Mouse (Mus musculus): ENCODE measurements around the gene Krtap5-5. TPM values are rescaled to one million over a fixed set of nuclear protein-coding genes. Genes with fewer than 3 reads are reported as not detected.

The Krtap5-5 gene
- polyA plus RNA-seq (2017; shearing (Covaris generic)) = not detected

DNA sequence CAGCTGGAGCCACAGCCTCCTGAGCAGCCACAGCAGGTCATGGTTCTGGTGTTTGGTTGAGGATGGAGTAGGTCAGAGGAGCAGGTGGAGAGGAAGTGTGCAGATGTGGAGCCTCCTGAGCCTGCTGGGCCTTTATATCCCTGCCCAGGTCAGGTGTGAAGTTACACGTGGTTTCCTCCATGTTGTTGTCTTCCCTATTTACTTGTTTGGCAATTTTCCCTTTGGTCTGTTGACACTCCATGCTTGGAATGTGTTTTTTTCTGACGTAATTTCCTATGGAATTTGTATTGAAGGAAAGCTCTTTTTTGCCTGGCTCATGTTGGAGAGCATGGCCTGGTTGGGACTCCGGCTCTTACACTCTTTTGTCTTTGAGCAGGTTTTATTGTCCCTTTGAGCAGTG is at the start of gene Krtap5-5:
Krtap5-5 (minus strand) TSS at position 101 of the 400 bp plus-strand sequence.

DNA sequence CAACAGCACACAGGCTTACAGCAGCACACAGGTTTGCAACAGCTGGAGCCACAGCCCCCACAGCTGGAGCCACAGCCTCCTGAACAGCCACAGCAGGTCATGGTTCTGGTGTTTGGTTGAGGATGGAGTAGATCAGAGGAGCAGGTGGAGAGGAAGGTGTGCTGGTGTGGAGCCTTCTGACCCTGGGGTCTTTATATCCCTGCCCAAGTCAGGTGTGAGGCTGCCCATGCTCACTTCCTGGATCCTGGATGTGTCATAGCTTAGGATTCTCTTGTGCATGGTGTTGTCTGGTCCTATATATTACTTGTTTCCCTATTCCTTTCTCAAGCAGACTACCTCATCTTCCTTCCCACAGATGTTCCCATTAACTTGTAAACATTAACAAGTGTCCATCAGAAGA is 44.5 kb upstream of the Krtap5-5 start, which contains the start of gene Gm4559:
Gm4559 (minus strand) TSS at position 101 of the 400 bp plus-strand sequence.

DNA sequence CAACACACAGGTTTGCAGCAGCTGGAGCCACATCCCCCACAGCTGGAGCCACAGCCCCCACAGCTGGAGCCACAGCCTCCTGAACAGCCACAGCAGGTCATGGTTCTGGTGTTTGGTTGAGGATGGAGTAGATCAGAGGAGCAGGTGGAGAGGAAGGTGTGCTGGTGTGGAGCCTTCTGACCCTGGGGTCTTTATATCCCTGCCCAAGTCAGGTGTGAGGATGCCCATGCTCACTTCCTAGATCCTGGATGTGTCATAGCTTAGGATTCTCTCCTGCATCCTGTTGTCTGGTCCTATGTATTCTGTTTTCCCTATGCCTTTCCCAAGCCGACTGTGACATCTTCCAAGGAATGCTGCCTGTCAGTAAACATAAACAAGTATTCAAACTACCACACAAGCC is 28.5 kb upstream of the Krtap5-5 start, which contains the start of gene Gm2431:
Gm2431 (minus strand) TSS at position 101 of the 400 bp plus-strand sequence.

DNA sequence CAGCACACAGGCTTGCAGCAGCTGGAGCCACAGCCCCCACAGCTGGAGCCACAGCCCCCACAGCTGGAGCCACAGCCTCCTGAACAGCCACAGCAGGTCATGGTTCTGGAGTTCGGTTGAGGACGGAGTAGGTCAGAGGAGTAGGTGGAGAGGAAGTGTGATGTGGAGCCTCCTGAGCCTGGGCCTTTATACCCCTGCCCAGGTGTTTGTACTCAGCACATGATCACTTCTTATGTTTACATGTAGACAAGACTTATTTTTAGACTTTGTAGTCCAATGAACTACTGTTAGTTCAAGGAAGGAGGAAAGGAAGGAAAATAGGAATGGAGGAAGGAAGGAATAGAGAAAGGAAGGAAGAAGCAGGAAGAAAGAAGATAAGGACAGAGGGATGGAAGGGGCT is 11.2 kb upstream of the Krtap5-5 start, which contains the start of gene Gm40460:
Gm40460 (minus strand) TSS at position 101 of the 400 bp plus-strand sequence.

DNA sequence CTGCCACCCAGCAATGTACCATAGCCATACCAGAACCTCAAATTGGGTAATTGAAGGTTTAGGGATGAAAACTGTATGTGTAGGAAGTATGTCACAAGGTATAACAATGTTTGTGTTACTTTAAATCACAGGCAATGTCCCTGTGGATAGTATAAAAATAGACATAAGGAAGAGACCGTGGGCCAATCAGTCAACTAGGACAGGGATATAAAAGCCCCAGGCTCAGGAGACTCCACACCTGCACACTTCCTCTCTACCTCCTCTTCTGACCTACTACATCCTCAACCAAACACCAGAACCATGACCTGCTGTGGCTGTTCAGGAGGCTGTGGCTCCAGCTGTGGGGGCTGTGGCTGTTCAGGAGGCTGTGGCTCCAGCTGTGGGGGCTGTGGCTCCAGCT is 18.2 kb downstream of the Krtap5-5 start, which contains the start of gene Gm7579:
Gm7579 (plus strand) TSS at position 301 of the 400 bp plus-strand sequence.

DNA sequence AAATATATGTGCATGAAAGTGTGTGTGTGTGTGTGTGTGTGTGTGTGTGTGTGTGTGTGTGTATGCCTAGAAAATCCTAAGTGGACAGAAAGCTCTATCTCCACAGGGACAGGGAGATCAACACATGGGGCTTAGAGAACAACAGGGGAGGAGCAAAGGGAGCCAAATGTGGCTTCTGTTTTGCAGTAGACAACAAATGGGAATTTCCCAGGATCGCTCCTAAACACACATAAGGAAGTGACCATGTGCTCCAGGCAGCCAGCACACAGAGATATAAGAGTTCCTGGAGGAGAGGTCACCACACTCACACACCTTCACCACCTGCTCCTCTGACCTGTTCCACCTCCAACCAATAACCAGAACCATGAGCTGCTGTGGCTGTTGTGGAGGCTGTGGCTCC is 28.7 kb downstream of the Krtap5-5 start, which contains the start of gene Krtap5-3:
Krtap5-3 (plus strand) TSS at position 301 of the 400 bp plus-strand sequence.

DNA sequence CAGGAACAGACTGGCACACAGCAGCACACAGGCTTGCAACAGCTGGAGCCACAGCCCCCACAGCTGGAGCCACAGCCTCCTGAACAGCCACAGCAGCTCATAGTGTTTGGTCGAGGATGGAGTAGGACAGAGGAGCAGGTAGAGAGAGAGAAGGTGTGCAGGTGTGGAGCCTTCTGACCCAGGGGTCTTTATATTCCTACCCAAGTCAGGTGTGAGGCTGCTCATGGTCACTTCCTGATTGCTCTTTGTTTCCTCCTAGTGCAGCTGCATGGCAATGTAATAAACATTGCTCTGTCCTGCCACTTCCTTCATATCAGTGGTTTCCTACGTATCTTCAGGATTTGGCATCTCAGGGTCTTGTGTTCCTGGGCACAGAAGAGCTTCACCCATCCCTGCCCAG is 39.5 kb downstream of the Krtap5-5 start, which contains the start of gene Gm10153:
Gm10153 (minus strand) TSS at position 101 of the 400 bp plus-strand sequence.

Other genes starting within 250 kb of the Krtap5-5 start
- 10 to 100 TPM; 67.3 to 91.7 TPM for gene Mob2, start 168.9 kb downstream of the Krtap5-5 start, polyA plus RNA-seq (2017; shearing (Covaris generic))
- under 1 TPM in 1 of 2 experiments, not detected in 1; 0.13 TPM for gene Dusp8, start 134.1 kb downstream of the Krtap5-5 start, polyA plus RNA-seq (2017; shearing (Covaris generic))
- not detected for gene Gm45618, start 109.2 kb downstream of the Krtap5-5 start, polyA plus RNA-seq (2017; shearing (Covaris generic))
- not detected for gene Gm39115, start 93.9 kb downstream of the Krtap5-5 start, polyA plus RNA-seq (2017; shearing (Covaris generic))
- gene Gm45337, start 85.4 kb downstream of the Krtap5-5 start, polyA plus RNA-seq (2017; shearing (Covaris generic)) = not detected
- not detected for gene Gm29735, start 72.9 kb downstream of the Krtap5-5 start, polyA plus RNA-seq (2017; shearing (Covaris generic))
- gene Gm4553, start 64.2 kb downstream of the Krtap5-5 start, polyA plus RNA-seq (2017; shearing (Covaris generic)) = under 1 TPM in 1 of 2 experiments, not detected in 1; 0.75 TPM
- gene Krtap5-2, start 54.0 kb downstream of the Krtap5-5 start, polyA plus RNA-seq (2017; shearing (Covaris generic)) = under 1 TPM in 1 of 2 experiments, not detected in 1; 0.20 TPM
- not detected for gene Gm10153, start 39.6 kb downstream of the Krtap5-5 start, polyA plus RNA-seq (2017; shearing (Covaris generic))
- not detected for gene Krtap5-3, start 28.6 kb downstream of the Krtap5-5 start, polyA plus RNA-seq (2017; shearing (Covaris generic))
- gene Gm7579, start 18.1 kb downstream of the Krtap5-5 start, polyA plus RNA-seq (2017; shearing (Covaris generic)) = not detected
- not detected for gene Gm40460, start 11.1 kb upstream of the Krtap5-5 start, polyA plus RNA-seq (2017; shearing (Covaris generic))
- gene Gm2431, start 28.4 kb upstream of the Krtap5-5 start, polyA plus RNA-seq (2017; shearing (Covaris generic)) = not detected
- gene Gm4559, start 44.4 kb upstream of the Krtap5-5 start, polyA plus RNA-seq (2017; shearing (Covaris generic)) = not detected
- gene Krtap5-1, start 67.1 kb upstream of the Krtap5-5 start, polyA plus RNA-seq (2017; shearing (Covaris generic)) = not detected
- not detected for gene Krtap5-4, start 73.6 kb upstream of the Krtap5-5 start, polyA plus RNA-seq (2017; shearing (Covaris generic))
- 10 to 100 TPM in 1 of 2 experiments, 1 to 10 TPM in 1; 6.1 to 10.4 TPM for gene Ifitm10, start 143.8 kb upstream of the Krtap5-5 start, polyA plus RNA-seq (2017; shearing (Covaris generic))
- under 1 TPM; 0.74 to 0.75 TPM for gene Gm49369, start 152.7 kb upstream of the Krtap5-5 start, polyA plus RNA-seq (2017; shearing (Covaris generic))
- gene Ctsd, start 158.1 kb upstream of the Krtap5-5 start, polyA plus RNA-seq (2017; shearing (Covaris generic)) = 100 to 1,000 TPM; 374 to 473 TPM
- gene Syt8, start 204.9 kb upstream of the Krtap5-5 start, polyA plus RNA-seq (2017; shearing (Covaris generic)) = under 1 TPM in 1 of 2 experiments, not detected in 1; 0.68 TPM
- under 1 TPM in 1 of 2 experiments, not detected in 1; 0.51 TPM for gene Tnni2, start 211.8 kb upstream of the Krtap5-5 start, polyA plus RNA-seq (2017; shearing (Covaris generic))
- gene Lsp1, start 230.8 kb upstream of the Krtap5-5 start, polyA plus RNA-seq (2017; shearing (Covaris generic)) = 1,000 to 10,000 TPM; 1,045 to 1,500 TPM

All from activated CD4-positive, CD25-positive, alpha-beta regulatory T cell (primary cell).